In genomic region chr3:146424306-146424900, GRCm38 (mm10) we compare ENCODE assay signal across 15 mouse cellular contexts. TPM values are rescaled to one million over a fixed set of nuclear protein-coding genes. Genes with fewer than 3 reads are reported as not detected.
DNase-seq lines count a peak whose midpoint lies in the region; ATAC-seq and TF ChIP-seq lines count a peak whose summit lies in the region.
"Had no signal": no experiment of that assay in that cellular context is flagged by ENCODE, and none has a peak within 500 bp of the region (broad histone marks: within the 10 kb centered on the region; RNA-seq: fewer than 3 reads in every experiment).

No protein-coding gene starts in this region.

- TF ChIP-seq CTCF in lung, embryonic 14.5 days (IDR thresholded peaks at IDR 0.05; ENCODE audit: low read depth): no peak
- TF ChIP-seq CTCF in lung, adult 2 months (IDR thresholded peaks at IDR 0.05; ENCODE audit: insufficient read depth, low read length): no peak

- no peak overlapping the region for H3K4me2 ChIP-seq in heart, embryonic 14.5 days (ENCODE audit: low read length)
- H3K4me2 ChIP-seq in lung, embryonic 14.5 days: no peak overlapping the region
- H3K4me2 ChIP-seq in neural tube, embryonic 13.5 days: no peak overlapping the region
- H3K4me2 ChIP-seq in neural tube, embryonic 15.5 days: no peak overlapping the region
- no peak overlapping the region for H3K4me2 ChIP-seq in forebrain, embryonic 14.5 days (ENCODE audit: low read length)
- H3K4me2 ChIP-seq: embryonic facial prominence, embryonic 13.5 days; heart, embryonic 13.5 days; hindbrain, embryonic 14.5 days; liver, embryonic 15.5 days had no signal

- 31% methylated on average over 7 of the region's 7 CpGs for WGBS in heart, embryonic 14.5 days
- WGBS in lung, embryonic 14.5 days: 50% methylated on average over 7 of the region's 7 CpGs
- WGBS in lung, adult 2 months: 47% methylated on average over 7 of the region's 7 CpGs
- WGBS in neural tube, embryonic 13.5 days: 73% methylated on average over 7 of the region's 7 CpGs
- 71% methylated on average over 7 of the region's 7 CpGs for WGBS in neural tube, embryonic 15.5 days
- WGBS in forebrain, embryonic 14.5 days: 54% methylated on average over 7 of the region's 7 CpGs

- no peak overlapping the region for H3K27ac ChIP-seq in heart, embryonic 14.5 days (replicated peaks in 1 of 2; ENCODE audit: control insufficient read depth in 1 of 2, insufficient read depth in 1 of 2, low read depth in 2 of 2, low read length in 2 of 2)
- no peak overlapping the region for H3K27ac ChIP-seq in lung, embryonic 14.5 days (ENCODE audit: low read depth)
- no peak overlapping the region for H3K27ac ChIP-seq in neural tube, embryonic 13.5 days (replicated peaks)
- no peak overlapping the region for H3K27ac ChIP-seq in neural tube, embryonic 15.5 days (replicated peaks)
- no peak overlapping the region; the same call in 1 of the 2 replicates for H3K27ac ChIP-seq in forebrain, embryonic 14.5 days (ENCODE audit: low read depth, low read length)
- H3K27ac ChIP-seq: embryonic facial prominence, embryonic 13.5 days; heart, embryonic 13.5 days; hindbrain, embryonic 14.5 days; limb, embryonic 10.5 days; liver, embryonic 15.5 days had no signal

- no peak overlapping the region for H3K9ac ChIP-seq in heart, embryonic 14.5 days (ENCODE audit: low read length)
- no peak overlapping the region for H3K9ac ChIP-seq in lung, embryonic 14.5 days
- no peak overlapping the region for H3K9ac ChIP-seq in neural tube, embryonic 13.5 days
- no peak overlapping the region for H3K9ac ChIP-seq in neural tube, embryonic 15.5 days (replicated peaks)
- no peak overlapping the region for H3K9ac ChIP-seq in forebrain, embryonic 14.5 days (ENCODE audit: low read length)
- H3K9ac ChIP-seq: embryonic facial prominence, embryonic 13.5 days; heart, embryonic 13.5 days; hindbrain, embryonic 14.5 days; liver, embryonic 15.5 days had no signal

- H3K4me3 ChIP-seq in heart, embryonic 14.5 days (ENCODE audit: control insufficient read depth in 1 of 2, insufficient read depth in 1 of 2, low read depth in 1 of 2, low read length in 2 of 2): no peak overlapping the region
- no peak overlapping the region for H3K4me3 ChIP-seq in lung, embryonic 14.5 days (ENCODE audit: low read depth, low read length)
- no peak overlapping the region for H3K4me3 ChIP-seq in lung, adult 2 months (replicated peaks; ENCODE audit: extremely low read depth, low read depth, low read length)
- no peak overlapping the region for H3K4me3 ChIP-seq in neural tube, embryonic 13.5 days
- no peak overlapping the region for H3K4me3 ChIP-seq in neural tube, embryonic 15.5 days (replicated peaks)
- no peak overlapping the region for H3K4me3 ChIP-seq in forebrain, embryonic 14.5 days (ENCODE audit: low read depth, low read length)
- H3K4me3 ChIP-seq: embryonic facial prominence, embryonic 13.5 days; heart, embryonic 13.5 days; limb, embryonic 10.5 days; liver, embryonic 15.5 days had no signal

- peak; percentile 33; the same call in 1 of the 2 replicates for ATAC-seq in heart, embryonic 14.5 days (ENCODE audit: insufficient number of reproducible peaks, insufficient read depth, low FRiP score, low read depth)
- peak; percentile 48; the same call in 1 of the 2 replicates for ATAC-seq in lung, embryonic 14.5 days (ENCODE audit: insufficient read depth)
- peak; percentile 21; the same call in 1 of the 2 replicates for ATAC-seq in neural tube, embryonic 13.5 days (ENCODE audit: low read depth)
- ATAC-seq in neural tube, embryonic 15.5 days (ENCODE audit: low FRiP score): no peak
- peak; percentile 66 for ATAC-seq in forebrain, embryonic 14.5 days

- peaks cover 38% of the 10 kb centered on the region for H3K36me3 ChIP-seq in heart, embryonic 14.5 days (ENCODE audit: control insufficient read depth, insufficient read depth, low read length)
- H3K36me3 ChIP-seq in lung, embryonic 14.5 days (ENCODE audit: insufficient read depth): peaks cover 65% of the 10 kb centered on the region
- H3K36me3 ChIP-seq in neural tube, embryonic 13.5 days: peaks cover 63% of the 10 kb centered on the region
- H3K36me3 ChIP-seq in neural tube, embryonic 15.5 days: peaks cover 57% of the 10 kb centered on the region
- H3K36me3 ChIP-seq in forebrain, embryonic 14.5 days (ENCODE audit: control insufficient read depth, insufficient read depth, low read length): peaks cover 70% of the 10 kb centered on the region

- no peaks in the 10 kb centered on the region for H3K27me3 ChIP-seq in heart, embryonic 14.5 days (ENCODE audit: control insufficient read depth, insufficient read depth, low read length)
- H3K27me3 ChIP-seq in lung, embryonic 14.5 days (ENCODE audit: insufficient read depth, low read length): no peaks in the 10 kb centered on the region
- no peaks in the 10 kb centered on the region for H3K27me3 ChIP-seq in neural tube, embryonic 13.5 days
- H3K27me3 ChIP-seq in neural tube, embryonic 15.5 days (replicated peaks): no peaks in the 10 kb centered on the region
- H3K27me3 ChIP-seq in forebrain, embryonic 14.5 days (replicated peaks; ENCODE audit: control insufficient read depth, insufficient read depth, low read length): no peaks in the 10 kb centered on the region
- H3K27me3 ChIP-seq: embryonic facial prominence, embryonic 13.5 days; heart, embryonic 13.5 days; liver, embryonic 15.5 days had no signal

- no peaks in the 10 kb centered on the region for H3K9me3 ChIP-seq in heart, embryonic 14.5 days (ENCODE audit: control insufficient read depth, low read length)
- H3K9me3 ChIP-seq in lung, embryonic 14.5 days (ENCODE audit: low read depth, low read length): no peaks in the 10 kb centered on the region
- H3K9me3 ChIP-seq in neural tube, embryonic 13.5 days: no peaks in the 10 kb centered on the region
- H3K9me3 ChIP-seq in neural tube, embryonic 15.5 days (replicated peaks): no peaks in the 10 kb centered on the region
- no peaks in the 10 kb centered on the region for H3K9me3 ChIP-seq in forebrain, embryonic 14.5 days (replicated peaks; ENCODE audit: control insufficient read depth, low read length)
- H3K9me3 ChIP-seq: embryonic facial prominence, embryonic 13.5 days; heart, embryonic 13.5 days; limb, embryonic 10.5 days; liver, embryonic 15.5 days had no signal

- intact Hi-C loops in heart, postnatal 25 days (cut with DNase I): no loop called here

- DNase-seq in heart, postnatal 25 days (ENCODE audit: low spot score): no peak
- peak; percentile 72 for DNase-seq in lung, embryonic 14.5 days
- DNase-seq in lung, adult 2 months: no peak
- peak; percentile 68 for DNase-seq in forebrain, embryonic 14.5 days (ENCODE audit: low spot score)
- no peak for DNase-seq in layer of hippocampus, postnatal 14 days (ENCODE audit: low spot score in 2 of 2)
- DNase-seq: gastrocnemius, postnatal 14 days; right cerebral cortex, postnatal 25 days had no signal

- TF ChIP-seq POLR2A in lung, adult 2 months (IDR thresholded peaks at IDR 0.05; ENCODE audit: borderline replicate concordance, extremely low read depth, low read depth, low read length): no peak

- H3K4me1 ChIP-seq in heart, embryonic 14.5 days (ENCODE audit: control insufficient read depth in 2 of 2, insufficient read depth in 2 of 2, low read length in 2 of 2): peaks cover 9 to 16% of the 10 kb centered on the region in 2 experiments; a peak in 3 of 4 replicates
- H3K4me1 ChIP-seq in lung, embryonic 14.5 days (ENCODE audit: insufficient read depth): 0 out of 2 replicates have a peak, but pooled peaks cover 3% of the 10 kb centered on the region
- H3K4me1 ChIP-seq in lung, adult 2 months (ENCODE audit: control insufficient read depth, insufficient read depth, low read length): peaks cover 3% of the 10 kb centered on the region; the same call in 1 of the 2 replicates
- peaks cover 9% of the 10 kb centered on the region for H3K4me1 ChIP-seq in neural tube, embryonic 13.5 days (replicated peaks)
- H3K4me1 ChIP-seq in neural tube, embryonic 15.5 days: peaks cover 6% of the 10 kb centered on the region; the same call in 1 of the 2 replicates
- H3K4me1 ChIP-seq in forebrain, embryonic 14.5 days (ENCODE audit: control insufficient read depth, insufficient read depth, low read length): no peaks in the 10 kb centered on the region; the same call in 1 of the 2 replicates

RNA-seq across cellular contexts. Expression of gene Ssx2ip, which starts 20.0 kb away (rescaled TPM):
- polyA plus RNA-seq in heart, embryonic 14.5 days (2014; fragmentation: Nextera tagmentation; extraction: Ambion mirVana): 17.1 and 19.6 TPM in 2 replicates
- 10 to 100 TPM; 12.4 to 12.5 TPM for total RNA-seq in heart, postnatal 25 days (2021)
- polyA plus RNA-seq in lung, embryonic 14.5 days (2014; fragmentation: Nextera tagmentation; extraction: Ambion mirVana): 29.3 and 30.5 TPM in 2 replicates
- 5.9 and 7.2 TPM in 2 replicates for polyA plus RNA-seq in lung, adult 2 months (2012; rRNA removed)
- 13.4 and 15.1 TPM in 2 replicates for polyA plus RNA-seq in neural tube, embryonic 13.5 days (2015; fragmentation: Nextera tagmentation; extraction: Ambion mirVana)
- polyA plus RNA-seq in neural tube, embryonic 15.5 days (2015; fragmentation: Nextera tagmentation; extraction: Ambion mirVana): 16.7 and 19.3 TPM in 2 replicates
- polyA plus RNA-seq in forebrain, embryonic 14.5 days (2014; fragmentation: Nextera tagmentation; extraction: Ambion mirVana): 20.8 and 22.9 TPM in 2 replicates
- total RNA-seq in layer of hippocampus, postnatal 14 days (2021): 100 to 1,000 TPM; 151 to 155 TPM

RNA-seq across cellular contexts. Expression of gene Ctbs, which starts 25.2 kb away (rescaled TPM):
- polyA plus RNA-seq in heart, embryonic 14.5 days (2014; fragmentation: Nextera tagmentation; extraction: Ambion mirVana): 11.3 and 11.5 TPM in 2 replicates
- 1 to 10 TPM; 4.2 to 4.4 TPM for total RNA-seq in heart, postnatal 25 days (2021)
- 8.9 and 10.4 TPM in 2 replicates for polyA plus RNA-seq in lung, embryonic 14.5 days (2014; fragmentation: Nextera tagmentation; extraction: Ambion mirVana)
- polyA plus RNA-seq in lung, adult 2 months (2012; rRNA removed): 4.9 and 5.6 TPM in 2 replicates
- 5.7 and 6.4 TPM in 2 replicates for polyA plus RNA-seq in neural tube, embryonic 13.5 days (2015; fragmentation: Nextera tagmentation; extraction: Ambion mirVana)
- polyA plus RNA-seq in neural tube, embryonic 15.5 days (2015; fragmentation: Nextera tagmentation; extraction: Ambion mirVana): 5.3 and 5.7 TPM in 2 replicates
- polyA plus RNA-seq in forebrain, embryonic 14.5 days (2014; fragmentation: Nextera tagmentation; extraction: Ambion mirVana): 4.0 and 5.0 TPM in 2 replicates
- 1 to 10 TPM; 6.6 to 7.4 TPM for total RNA-seq in layer of hippocampus, postnatal 14 days (2021)

Comparison
In these comparisons a context has a peak if more than half of its experiments do, and no peak if none do; other contexts are left out.
1. DNase-seq: peak in lung, embryonic 14.5 days (single experiment) and forebrain, embryonic 14.5 days (single experiment); none in heart, postnatal 25 days (single experiment), lung, adult 2 months (single experiment) and layer of hippocampus, postnatal 14 days (0 of 2).